Mouse (Mus musculus): ENCODE measurements at regions not wholly inside any gene's neighbourhood (a gene's known extent, or its start where the extent isn't known, plus 50 kb on each side); places are given as distances from the start of the nearest gene placed in this dataset.

GRCm38 (mm10) chr4:71369276-71369675 is 388.5 kb downstream of the Gm11232 start:
- TF ChIP-seq CTCF (IDR thresholded peaks at IDR 0.05; ENCODE audit: borderline replicate concordance, control insufficient read depth, extremely low read depth, insufficient read depth, low read length, poor library complexity) (no peak), POLR2A (IDR thresholded peaks at IDR 0.05; ENCODE audit: control insufficient read depth, extremely low read depth, insufficient read depth, low read length, poor library complexity) (no peak)

Data from thymus, adult 2 months (tissue).